ENCODE assay signal across 14 mouse cellular contexts in genomic region chr14:103938201-103938600, GRCm38 (mm10).
"Had no signal": no experiment of that assay in that cellular context is flagged by ENCODE, and none has a peak within 500 bp of the region (broad histone marks: within the 10 kb centered on the region; RNA-seq: fewer than 3 reads in every experiment).

No protein-coding gene starts in this region.

- H3K9ac ChIP-seq: hindbrain, embryonic 14.5 days; intestine, embryonic 15.5 days; limb, embryonic 15.5 days; liver, embryonic 12.5 days; lung, embryonic 15.5 days; midbrain, embryonic 12.5 days; stomach, embryonic 15.5 days had no signal

- DNase-seq: lung, postnatal 14 days; right cerebral cortex, postnatal 4 days; thymus, adult 2 months; thymus, postnatal 25 days had no signal

- ATAC-seq: intestine, embryonic 15.5 days; liver, embryonic 12.5 days had no signal

- H3K9me3 ChIP-seq: intestine, embryonic 15.5 days; limb, embryonic 15.5 days; liver, embryonic 12.5 days; lung, embryonic 15.5 days; megakaryocyte, embryonic 14.5 days; midbrain, embryonic 12.5 days; stomach, embryonic 15.5 days had no signal

- H3K36me3 ChIP-seq: intestine, embryonic 15.5 days; limb, embryonic 15.5 days; liver, embryonic 12.5 days; lung, embryonic 15.5 days; midbrain, embryonic 12.5 days; stomach, embryonic 15.5 days had no signal

- H3K27me3 ChIP-seq: intestine, embryonic 15.5 days; limb, embryonic 15.5 days; liver, embryonic 12.5 days; lung, embryonic 15.5 days; megakaryocyte, embryonic 14.5 days; midbrain, embryonic 12.5 days; stomach, embryonic 15.5 days had no signal

- H3K4me2 ChIP-seq: hindbrain, embryonic 14.5 days; intestine, embryonic 15.5 days; limb, embryonic 15.5 days; liver, embryonic 12.5 days; lung, embryonic 15.5 days; midbrain, embryonic 12.5 days; stomach, embryonic 15.5 days had no signal

- H3K4me3 ChIP-seq: intestine, embryonic 15.5 days; left cerebral cortex, adult 2 months; limb, embryonic 15.5 days; liver, embryonic 12.5 days; lung, embryonic 15.5 days; megakaryocyte, embryonic 14.5 days; midbrain, embryonic 12.5 days; stomach, embryonic 15.5 days had no signal

- H3K27ac ChIP-seq: hindbrain, embryonic 14.5 days; intestine, embryonic 15.5 days; left cerebral cortex, adult 2 months; limb, embryonic 15.5 days; liver, embryonic 12.5 days; lung, embryonic 15.5 days; macrophage; midbrain, embryonic 12.5 days; stomach, embryonic 15.5 days had no signal

- H3K4me1 ChIP-seq: intestine, embryonic 15.5 days; limb, embryonic 15.5 days; liver, embryonic 12.5 days; lung, embryonic 15.5 days; megakaryocyte, embryonic 14.5 days; stomach, embryonic 15.5 days had no signal
